Mouse (Mus musculus) splenic B cell, adult 2 months (primary cell): Measurements from ENCODE around the gene Phkg1.
A peak's percentile ranks its signal among the peaks of the same experiment; 100 is the strongest.

ENCODE experiments used
- DNase-seq: peaks from one replicate; pipeline ENCODE4 v3.0.0-alpha.2; 2011; ENCODE audit warnings: low read depth, low spot score
- H3K27me3 ChIP-seq: 2 replicates; pipeline ENCODE4 v1.6.1; 2012; ENCODE audit warnings: mild to moderate bottlenecking, low read length, moderate library complexity, mixed read lengths; ENCODE audit not compliant: control insufficient read depth, poor library complexity, insufficient read depth, severe bottlenecking
- H3K36me3 ChIP-seq: 2 replicates; pipeline ENCODE4 v1.6.1; 2012; ENCODE audit warnings: mild to moderate bottlenecking, low read length, moderate library complexity, mixed read lengths; ENCODE audit not compliant: control insufficient read depth, poor library complexity, insufficient read depth, severe bottlenecking

Phkg1 gene

GRCm38 (mm10) chr5:129877731-129878455, 20.5 kb downstream of the Phkg1 start:
- Histone ChIP-seq H3K36me3 (peaks cover 11% of the 10 kb centered on the region), H3K27me3 (no peaks in the 10 kb centered on the region)
- no peak for DNase-seq

GRCm38 (mm10) chr5:129875098-129875497, 23.3 kb downstream of the Phkg1 start:
- DNase-seq = no peak
- no peaks in the 10 kb centered on the region for H3K27me3 ChIP-seq
- H3K36me3 ChIP-seq = no peaks in the 10 kb centered on the region

GRCm38 (mm10) chr5:129873942-129874341, 24.4 kb downstream of the Phkg1 start:
- no peaks in the 10 kb centered on the region for H3K36me3 ChIP-seq
- DNase-seq = no peak
- H3K27me3 ChIP-seq = no peaks in the 10 kb centered on the region

- Histone ChIP-seq H3K27me3 (no peaks in the 10 kb centered on the region), H3K36me3 (no peaks in the 10 kb centered on the region)
- no peak for DNase-seq
These were observed 27.1 kb downstream of the Phkg1 start for GRCm38 (mm10) chr5:129871238-129871637.

GRCm38 (mm10) chr5:129869238-129869995, 28.9 kb downstream of the Phkg1 start:
- Histone ChIP-seq H3K36me3 (no peaks in the 10 kb centered on the region), H3K27me3 (no peaks in the 10 kb centered on the region)
- no peak for DNase-seq

GRCm38 (mm10) chr5:129865841-129866240, 32.5 kb downstream of the Phkg1 start:
- Histone ChIP-seq H3K27me3 (no peaks in the 10 kb centered on the region), H3K36me3 (no peaks in the 10 kb centered on the region)
- no peak for DNase-seq

GRCm38 (mm10) chr5:129864467-129864866, 33.9 kb downstream of the Phkg1 start:
- Histone ChIP-seq H3K36me3 (peaks cover 3% of the 10 kb centered on the region; the same call in 1 of the 2 replicates), H3K27me3 (no peaks in the 10 kb centered on the region)
- DNase-seq = peak; percentile 46

GRCm38 (mm10) chr5:129862325-129862724, 36.0 kb downstream of the Phkg1 start:
- DNase-seq = no peak
- Histone ChIP-seq H3K36me3 (peaks cover 3% of the 10 kb centered on the region; the same call in 1 of the 2 replicates), H3K27me3 (no peaks in the 10 kb centered on the region)

GRCm38 (mm10) chr5:129856414-129856813, 41.9 kb downstream of the Phkg1 start:
- H3K36me3 ChIP-seq = peaks cover 6% of the 10 kb centered on the region
- H3K27me3 ChIP-seq = no peaks in the 10 kb centered on the region
- DNase-seq = no peak

- DNase-seq = no peak
- H3K36me3 ChIP-seq = peaks cover 5% of the 10 kb centered on the region
- H3K27me3 ChIP-seq = no peaks in the 10 kb centered on the region
These were observed 43.2 kb downstream of the Phkg1 start for GRCm38 (mm10) chr5:129855163-129855562.

GRCm38 (mm10) chr5:129847558-129847820, 50.9 kb downstream of the Phkg1 start:
- DNase-seq = no peak
- peaks cover 8% of the 10 kb centered on the region for H3K36me3 ChIP-seq

GRCm38 (mm10) chr5:129846752-129847557, 51.4 kb downstream of the Phkg1 start, which contains the start of gene Sumf2:
Sumf2 (plus strand) TSS chr5:129846986.
- DNase-seq = peak; percentile 97
- H3K36me3 ChIP-seq = peaks cover 8% of the 10 kb centered on the region
- H3K27me3 ChIP-seq = no peaks in the 10 kb centered on the region

More at GRCm38 (mm10) chr5:129847558-129847820, 50.9 kb downstream of the Phkg1 start:
- H3K27me3 ChIP-seq = no peaks in the 10 kb centered on the region

GRCm38 (mm10) chr5:129844848-129845247, 53.5 kb downstream of the Phkg1 start:
- DNase-seq = no peak
- peaks cover 8% of the 10 kb centered on the region for H3K36me3 ChIP-seq
- no peaks in the 10 kb centered on the region for H3K27me3 ChIP-seq
